Mouse (Mus musculus) left cerebral cortex, postnatal 4 days (tissue): Measurements from ENCODE around the gene Nos1ap. TPM values are rescaled to one million over a fixed set of nuclear protein-coding genes. Genes with fewer than 3 reads are reported as not detected.
A peak's percentile ranks its signal among the peaks of the same experiment; 100 is the strongest.

Experiments
- DNase-seq: peaks from one replicate; pipeline ENCODE4 v3.0.0-alpha.2; 2022
- intact Hi-C: fragments of 180-260 bp; cut with DNase I; formaldehyde crosslinking; loops from one replicate; pipeline ENCODE4 v1.15.1; 2025
- total RNA-seq, 2 experiments: library from RNA; stranded (reverse); gene quantifications; 2 replicates each; pipeline ENCODE4 v1.2.3; 2021

Nos1ap gene
- total RNA-seq, 2 experiments from 2014 or later = 41.0 to 46.4 TPM

- DNase-seq = no peak
- intact Hi-C loops = no loop called here
Observed at GRCm38 (mm10) chr1:170590041-170590360, 340 bp upstream of the Nos1ap start.

GRCm38 (mm10) chr1:170588879-170589218 is 812 bp downstream of the Nos1ap start:
- no peak for DNase-seq
- intact Hi-C loops = loop anchor here (10.0 kb wide), 1 partner anchor 94 kb away; no protein-coding TSS in a partner anchor

- DNase-seq = no peak
- intact Hi-C loops = loop anchor here (10.0 kb wide), 1 partner anchor 94 kb away; no protein-coding TSS in a partner anchor
Observed at GRCm38 (mm10) chr1:170588353-170588752, 1.3 kb downstream of the Nos1ap start.

- intact Hi-C loops = loop anchor here (10.0 kb wide), 1 partner anchor 92 kb away; no protein-coding TSS in a partner anchor
- DNase-seq = no peak
Observed at GRCm38 (mm10) chr1:170586715-170587114, 2.9 kb downstream of the Nos1ap start.

- no peak for DNase-seq
- intact Hi-C loops = loop anchor here (10.0 kb wide), 1 partner anchor 89 kb away; no protein-coding TSS in a partner anchor
Observed at GRCm38 (mm10) chr1:170583925-170584324, 5.7 kb downstream of the Nos1ap start.

- intact Hi-C loops = loop anchor here (10.0 kb wide), 1 partner anchor 88 kb away; no protein-coding TSS in a partner anchor
- no peak for DNase-seq
Observed at GRCm38 (mm10) chr1:170582341-170582740, 7.3 kb downstream of the Nos1ap start.

GRCm38 (mm10) chr1:170580485-170581110 is 9.1 kb downstream of the Nos1ap start:
- intact Hi-C loops = loop anchor here (10.0 kb wide), 1 partner anchor 86 kb away; no protein-coding TSS in a partner anchor
- DNase-seq = no peak

- intact Hi-C loops = no loop called here
- no peak for DNase-seq
Observed at GRCm38 (mm10) chr1:170579476-170579875, 10.2 kb downstream of the Nos1ap start.

GRCm38 (mm10) chr1:170579063-170579462 is 10.6 kb downstream of the Nos1ap start:
- no peak for DNase-seq
- intact Hi-C loops = no loop called here

- no peak for DNase-seq
- intact Hi-C loops = no loop called here
Observed at GRCm38 (mm10) chr1:170576728-170577065, 13.0 kb downstream of the Nos1ap start.

GRCm38 (mm10) chr1:170576012-170576727 is 13.5 kb downstream of the Nos1ap start:
- DNase-seq = no peak
- intact Hi-C loops = no loop called here

- DNase-seq = no peak
- intact Hi-C loops = no loop called here
Observed at GRCm38 (mm10) chr1:170573117-170573516, 16.5 kb downstream of the Nos1ap start.

- no peak for DNase-seq
- intact Hi-C loops = no loop called here
Observed at GRCm38 (mm10) chr1:170566969-170567368, 22.7 kb downstream of the Nos1ap start.

GRCm38 (mm10) chr1:170566538-170566937 is 23.1 kb downstream of the Nos1ap start:
- intact Hi-C loops = no loop called here
- DNase-seq = no peak

GRCm38 (mm10) chr1:170564926-170565325 is 24.7 kb downstream of the Nos1ap start:
- intact Hi-C loops = no loop called here
- no peak for DNase-seq

GRCm38 (mm10) chr1:170562431-170562830 is 27.2 kb downstream of the Nos1ap start:
- intact Hi-C loops = no loop called here
- DNase-seq = no peak

- no peak for DNase-seq
- intact Hi-C loops = no loop called here
Observed at GRCm38 (mm10) chr1:170560768-170561167, 28.9 kb downstream of the Nos1ap start.

- no peak for DNase-seq
- intact Hi-C loops = no loop called here
Observed at GRCm38 (mm10) chr1:170557962-170558361, 31.7 kb downstream of the Nos1ap start.

GRCm38 (mm10) chr1:170556696-170557095 is 33.0 kb downstream of the Nos1ap start:
- intact Hi-C loops = no loop called here
- DNase-seq = no peak

- intact Hi-C loops = no loop called here
- DNase-seq = peak; percentile 65
Observed at GRCm38 (mm10) chr1:170554939-170555293, 34.7 kb downstream of the Nos1ap start.

- no peak for DNase-seq
- intact Hi-C loops = no loop called here
Observed at GRCm38 (mm10) chr1:170554235-170554938, 35.3 kb downstream of the Nos1ap start.
